Mouse (Mus musculus) heart, adult 2 months (tissue): ENCODE data around the gene Gm21969. TPM values are rescaled to one million over a fixed set of nuclear protein-coding genes. Genes with fewer than 3 reads are reported as not detected.

Experiments
- DNase-seq, 2 experiments: peaks; one replicate each; pipeline ENCODE4 v3.0.0; 2021
- H3K27ac ChIP-seq: fragments of 200-600 bp; 2 replicates; pipeline ENCODE4 v1.8.1; 2022
- H3K27me3 ChIP-seq: fragments of 200-500 bp; 2 replicates; pipeline ENCODE4 v1.6.1; 2012; ENCODE audit warnings: mild to moderate bottlenecking, low read length, inconsistent platforms, mixed read lengths; ENCODE audit not compliant: control insufficient read depth, insufficient read depth
- H3K36me3 ChIP-seq: fragments of 200-500 bp; 2 replicates; pipeline ENCODE4 v1.6.1; 2012; ENCODE audit warnings: low read length, inconsistent platforms; ENCODE audit not compliant: control insufficient read depth, insufficient read depth
- H3K4me1 ChIP-seq: fragments of 200-500 bp; 2 replicates; pipeline ENCODE4 v1.6.1; 2011; ENCODE audit warnings: low read length; ENCODE audit not compliant: control insufficient read depth, insufficient read depth
- H3K4me3 ChIP-seq: fragments of 200-600 bp; 2 replicates; pipeline ENCODE4 v1.8.1; 2022
- H3K79me2 ChIP-seq: fragments of 200-500 bp; replicated peaks from 2 replicates; pipeline ENCODE4 v1.6.1; 2012; ENCODE audit warnings: mild to moderate bottlenecking, inconsistent platforms, low read length, moderate library complexity, mixed read lengths; ENCODE audit not compliant: control insufficient read depth, insufficient read depth
- H3K9ac ChIP-seq: fragments of 200-500 bp; 2 replicates; pipeline ENCODE4 v1.6.1; 2012; ENCODE audit warnings: low read depth, mild to moderate bottlenecking, control low read depth, inconsistent platforms, low read length, mixed read lengths
- CTCF ChIP-seq: fragments of 200-600 bp; IDR thresholded peaks from 2 replicates; pipeline ENCODE4 v1.8.1; 2022; ENCODE audit warnings: antibody characterized with exemption, mild to moderate bottlenecking, moderate library complexity
- EP300 ChIP-seq: fragments of 200-500 bp; IDR thresholded peaks from 2 replicates; pipeline ENCODE4 v1.6.1; 2011; ENCODE audit warnings: low read depth, low read length, control low read depth; ENCODE audit not compliant: insufficient read depth
- POLR2A ChIP-seq: fragments of 200-500 bp; IDR thresholded peaks from 2 replicates; pipeline ENCODE4 v1.6.1; 2011; ENCODE audit warnings: mild to moderate bottlenecking, low read depth, low read length, control low read depth; ENCODE audit not compliant: insufficient read depth
- WGBS: fragments of 180-500 bp; shearing (Covaris S2); methylation state at CpG from one replicate; pipeline ENCODE4 v1.1.7; 2018; 5-methylcytosine and 5-hydroxymethylcytosine counted together
- intact Hi-C: fragments of 180-260 bp; cut with DNase I; formaldehyde crosslinking; loops from one replicate; pipeline ENCODE4 v1.15.1; 2025
- polyA plus RNA-seq: library from polyadenylated mRNA; depleted of rRNA; stranded (reverse); fragments of >200 nt; gene quantifications from 2 replicates; pipeline ENCODE4 v1.2.3, GENCODE M21; 2012
- total RNA-seq, 2 experiments: library from RNA; stranded (reverse); gene quantifications; 2 replicates each; pipeline ENCODE4 v1.2.3; 2021

Gene Gm21969
- total and polyA plus RNA-seq, 3 experiments: not detected

- no peaks in the 10 kb centered on the region for H3K27me3 ChIP-seq
- H3K9ac ChIP-seq: peak overlapping the region; percentile 60
- H3K27ac ChIP-seq: peak overlapping the region; percentile 71
- H3K79me2 ChIP-seq: no peaks in the 10 kb centered on the region
- intact Hi-C loops: no loop called here
- H3K36me3 ChIP-seq: no peaks in the 10 kb centered on the region
- WGBS: 18% methylated on average over 24 of the region's 24 CpGs
- peak; percentile 60 to 70 for DNase-seq
- H3K4me1 ChIP-seq: peaks cover 3% of the 10 kb centered on the region; the same call in 1 of the 2 replicates
- TF ChIP-seq CTCF (no peak), POLR2A (peak; percentile 87), EP300 (no peak)
- peak overlapping the region; percentile 33 for H3K4me3 ChIP-seq
Measured at GRCm38 (mm10) chr4:139616276-139617000, 13.5 kb downstream of the Gm21969 start.

GRCm38 (mm10) chr4:139617001-139617364 lies 14.0 kb downstream of the Gm21969 start:
- peak overlapping the region; percentile 71 for H3K27ac ChIP-seq
- intact Hi-C loops: no loop called here
- no peak for TF ChIP-seq POLR2A
- TF ChIP-seq EP300: no peak
- TF ChIP-seq CTCF: no peak
- no peaks in the 10 kb centered on the region for H3K79me2 ChIP-seq
- no peaks in the 10 kb centered on the region for H3K27me3 ChIP-seq
- WGBS: 36% methylated on average over 3 of the region's 3 CpGs
- peak overlapping the region; percentile 33; the same call in 1 of the 2 replicates for H3K4me3 ChIP-seq
- peaks cover 2% of the 10 kb centered on the region; the same call in 1 of the 2 replicates for H3K4me1 ChIP-seq
- no peak for DNase-seq
- H3K36me3 ChIP-seq: no peaks in the 10 kb centered on the region
- H3K9ac ChIP-seq: peak overlapping the region; percentile 37

GRCm38 (mm10) chr4:139619765-139620164 lies 16.8 kb downstream of the Gm21969 start:
- TF ChIP-seq CTCF (no peak), EP300 (no peak), POLR2A (no peak)
- H3K4me1 ChIP-seq: peaks cover 6% of the 10 kb centered on the region
- intact Hi-C loops: no loop called here
- H3K9ac ChIP-seq: no peak overlapping the region
- no peaks in the 10 kb centered on the region for H3K27me3 ChIP-seq
- H3K79me2 ChIP-seq: no peaks in the 10 kb centered on the region
- H3K36me3 ChIP-seq: no peaks in the 10 kb centered on the region
- H3K4me3 ChIP-seq: no peak overlapping the region
- no peak overlapping the region for H3K27ac ChIP-seq
- DNase-seq: no peak
- 70% methylated on average over 6 of the region's 6 CpGs for WGBS

- intact Hi-C loops: no loop called here
- no peaks in the 10 kb centered on the region for H3K36me3 ChIP-seq
- DNase-seq: peak; percentile 89 to 93
- H3K27me3 ChIP-seq: no peaks in the 10 kb centered on the region
- H3K9ac ChIP-seq: peak within 1 kb of the TSS; percentile 80
- H3K4me1 ChIP-seq: peaks cover 4% of the 10 kb centered on the region
- WGBS: under 1% methylated on average over 38 of the region's 38 CpGs
- TF ChIP-seq POLR2A (peak; percentile 97), CTCF (0 out of 2 replicates have a peak, but pooled peaks have one; percentile 8), EP300 (peak; percentile 68; the same call in 1 of the 2 replicates)
- peak within 1 kb of the TSS; percentile 79 for H3K4me3 ChIP-seq
- peak within 1 kb of the TSS; percentile 99 for H3K27ac ChIP-seq
- no peaks in the 10 kb centered on the region; the same call in 1 of the 2 replicates for H3K79me2 ChIP-seq
Measured at GRCm38 (mm10) chr4:139622373-139623282, 19.6 kb downstream of the Gm21969 start, which contains the start of gene Aldh4a1. TSS of gene Aldh4a1 (plus strand) at chr4:139622866.

- TF ChIP-seq POLR2A: no peak
- H3K27ac ChIP-seq: peak overlapping the region; percentile 99
- peak overlapping the region; percentile 79 for H3K4me3 ChIP-seq
- no peaks in the 10 kb centered on the region; the same call in 1 of the 2 replicates for H3K79me2 ChIP-seq
- no peak for DNase-seq
- intact Hi-C loops: no loop called here
- no peaks in the 10 kb centered on the region for H3K27me3 ChIP-seq
- peaks cover 4% of the 10 kb centered on the region for H3K4me1 ChIP-seq
- peak overlapping the region; percentile 80 for H3K9ac ChIP-seq
- WGBS: 29% methylated on average over 21 of the region's 21 CpGs
- no peaks in the 10 kb centered on the region for H3K36me3 ChIP-seq
Measured at GRCm38 (mm10) chr4:139623434-139624115, 20.6 kb downstream of the Gm21969 start.
